Mouse (Mus musculus): Measurements from ENCODE around the gene Tbc1d24. TPM values are rescaled to one million over a fixed set of nuclear protein-coding genes. Genes with fewer than 3 reads are reported as not detected.

Gene Tbc1d24
- total RNA-seq, 2 experiments from 2014 or later = 8.7 to 9.3 TPM

GRCm38 (mm10) chr17:24211631-24212440 lies 6.5 kb upstream of the Tbc1d24 start:
- peak; percentile 24 to 44 for DNase-seq
- intact Hi-C loops (cut with DNase I) = no loop called here

GRCm38 (mm10) chr17:24210591-24210990 lies 5.2 kb upstream of the Tbc1d24 start:
- intact Hi-C loops (cut with DNase I) = no loop called here
- DNase-seq = no peak

- DNase-seq = no peak
- intact Hi-C loops (cut with DNase I) = loop anchor here (5.0 kb wide), 1 partner anchor 42 kb away; the partner anchor contains the start of gene Ccnf
These were observed 4.5 kb upstream of the Tbc1d24 start for GRCm38 (mm10) chr17:24209916-24210240.

GRCm38 (mm10) chr17:24209043-24209915 lies 3.9 kb upstream of the Tbc1d24 start, which contains the start of gene Ntn3:
Gene Ntn3, minus strand, starts transcription at chr17:24209531.
- intact Hi-C loops (cut with DNase I) = loop anchor here (5.0 kb wide), 1 partner anchor 43 kb away; the partner anchor contains the start of gene Ccnf
- DNase-seq = peak; percentile 50 to 64

- DNase-seq = peak in 1 of 2 experiments; percentile 39
- intact Hi-C loops (cut with DNase I) = loop anchor here (5.0 kb wide), 1 partner anchor 44 kb away; the partner anchor contains the start of gene Ccnf
These were observed 3.3 kb upstream of the Tbc1d24 start for GRCm38 (mm10) chr17:24208641-24209042.

- peak in 1 of 2 experiments; percentile 21 for DNase-seq
These were observed 2.6 kb upstream of the Tbc1d24 start for GRCm38 (mm10) chr17:24207768-24208640.

GRCm38 (mm10) chr17:24206451-24207351 lies 1.3 kb upstream of the Tbc1d24 start:
- peak; percentile 41 to 56 for DNase-seq
- intact Hi-C loops (cut with DNase I) = loop anchor here (5.0 kb wide), 1 partner anchor 46 kb away; the partner anchor contains the start of gene Ccnf

More at GRCm38 (mm10) chr17:24207768-24208640, 2.6 kb upstream of the Tbc1d24 start:
- intact Hi-C loops (cut with DNase I) = loop anchor here (5.0 kb wide), 1 partner anchor 44 kb away; the partner anchor contains the start of gene Ccnf

GRCm38 (mm10) chr17:24205908-24206361 lies 573 bp upstream of the Tbc1d24 start:
- intact Hi-C loops (cut with DNase I) = loop anchor here (5.0 kb wide), 1 partner anchor 46 kb away; the partner anchor contains the start of gene Ccnf

GRCm38 (mm10) chr17:24204846-24205245 lies 516 bp downstream of the Tbc1d24 start:
- DNase-seq = no peak
- intact Hi-C loops (cut with DNase I) = loop anchor here (5.0 kb wide), 1 partner anchor 47 kb away; the partner anchor contains the start of gene Ccnf

More at GRCm38 (mm10) chr17:24205908-24206361, 573 bp upstream of the Tbc1d24 start:
- DNase-seq = peak in 1 of 2 experiments; percentile 57

- no peak for DNase-seq
- intact Hi-C loops (cut with DNase I) = no loop called here
These were observed 1.5 kb downstream of the Tbc1d24 start for GRCm38 (mm10) chr17:24203611-24204534.

- no peak for DNase-seq
- intact Hi-C loops (cut with DNase I) = no loop called here
These were observed 2.3 kb downstream of the Tbc1d24 start for GRCm38 (mm10) chr17:24203068-24203467.

GRCm38 (mm10) chr17:24201092-24201491 lies 4.3 kb downstream of the Tbc1d24 start:
- intact Hi-C loops (cut with DNase I) = no loop called here
- DNase-seq = no peak

GRCm38 (mm10) chr17:24199741-24200140 lies 5.6 kb downstream of the Tbc1d24 start:
- no peak for DNase-seq
- intact Hi-C loops (cut with DNase I) = no loop called here

GRCm38 (mm10) chr17:24199252-24199651 lies 6.1 kb downstream of the Tbc1d24 start:
- no peak for DNase-seq
- intact Hi-C loops (cut with DNase I) = no loop called here

GRCm38 (mm10) chr17:24197032-24197824 lies 8.1 kb downstream of the Tbc1d24 start:
- no peak for DNase-seq
- intact Hi-C loops (cut with DNase I) = no loop called here

GRCm38 (mm10) chr17:24195349-24195748 lies 10.0 kb downstream of the Tbc1d24 start:
- no peak for DNase-seq
- intact Hi-C loops (cut with DNase I) = no loop called here

- intact Hi-C loops (cut with DNase I) = no loop called here
- no peak for DNase-seq
These were observed 11.6 kb downstream of the Tbc1d24 start for GRCm38 (mm10) chr17:24193769-24194168.

Measured in heart, postnatal 14 days (tissue).